Mouse (Mus musculus) bone marrow macrophage, adult 2 months (primary cell): ENCODE data around the gene Elovl2. TPM values are rescaled to one million over a fixed set of nuclear protein-coding genes. Genes with fewer than 3 reads are reported as not detected.
A peak's percentile ranks its signal among the peaks of the same experiment; 100 is the strongest.

ENCODE experiments used
- H3K27ac ChIP-seq: 2 replicates; pipeline ENCODE4 v1.5.1; 2012; ENCODE audit warnings: low read depth, low read length; ENCODE audit not compliant: insufficient read depth
- H3K4me1 ChIP-seq: 2 replicates; pipeline ENCODE4 v1.6.1; 2012; ENCODE audit warnings: low read length; ENCODE audit not compliant: control insufficient read depth, insufficient read depth
- H3K4me3 ChIP-seq: 2 replicates; pipeline ENCODE4 v1.5.1; 2012; ENCODE audit warnings: mild to moderate bottlenecking, low read length, moderate library complexity; ENCODE audit not compliant: insufficient read depth
- CTCF ChIP-seq: IDR thresholded peaks from 2 replicates; pipeline ENCODE4 v1.5.1; 2012; ENCODE audit warnings: low read depth, mild to moderate bottlenecking, low read length, moderate library complexity
- POLR2A ChIP-seq: IDR thresholded peaks from 2 replicates; pipeline ENCODE4 v1.6.1; 2012; ENCODE audit warnings: mild to moderate bottlenecking, low read depth, low read length, borderline replicate concordance
- polyA plus RNA-seq: library from polyadenylated mRNA; stranded (reverse); fragments of >200 nt; gene quantifications from 2 replicates; pipeline ENCODE4 v1.2.4, GENCODE M21; 2012; ENCODE audit not compliant: missing spikeins, insufficient read depth, insufficient read length

Elovl2 gene
- polyA plus RNA-seq, 1 experiment: not detected

DNA sequence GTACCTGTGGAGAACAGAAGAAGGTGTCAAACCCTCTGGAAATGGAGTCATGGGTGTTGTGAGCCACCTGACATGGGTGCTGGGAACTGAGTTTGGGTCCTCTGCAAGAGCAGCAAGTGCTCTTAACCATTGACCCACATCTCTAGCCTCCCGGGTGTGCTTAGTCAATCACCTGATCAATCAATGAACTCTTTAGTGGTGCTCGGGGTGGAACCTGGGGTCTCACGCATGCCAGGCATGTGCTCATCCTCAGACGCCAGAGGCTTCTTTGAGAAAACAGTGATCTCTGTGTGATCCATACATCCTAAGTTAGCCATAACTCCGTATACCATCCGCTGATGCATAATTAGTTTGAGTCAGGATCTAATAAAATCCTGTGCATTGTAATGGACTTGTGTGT, 15.0 kb upstream of the Elovl2 start:
- TF ChIP-seq POLR2A (no peak), CTCF (no peak)
- H3K4me1 ChIP-seq: peaks cover 10% of the 10 kb centered on the region
- no peak overlapping the region for H3K27ac ChIP-seq

DNA sequence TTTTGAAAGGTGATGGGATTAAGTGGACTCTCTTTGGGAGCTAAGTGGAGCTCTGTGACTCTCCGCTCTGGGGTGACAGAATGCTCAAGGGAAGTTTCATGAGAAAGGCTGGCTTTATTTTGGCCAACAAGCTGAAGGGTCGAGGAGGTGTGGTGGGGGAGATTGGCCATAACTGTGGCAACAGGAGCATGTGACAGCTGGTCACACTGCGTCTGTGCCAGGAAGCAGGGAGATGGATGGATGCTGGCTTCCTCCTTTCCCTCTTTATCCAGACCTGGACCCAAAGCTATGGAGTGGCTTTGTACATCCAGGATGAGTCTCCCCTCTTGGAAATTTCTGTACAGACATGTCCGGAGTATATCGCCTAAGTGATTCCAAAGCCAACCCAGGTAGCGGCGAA, 13.0 kb upstream of the Elovl2 start:
- H3K27ac ChIP-seq: no peak overlapping the region
- no peak for TF ChIP-seq POLR2A
- no peak for TF ChIP-seq CTCF
- no peak overlapping the region for H3K4me3 ChIP-seq
- H3K4me1 ChIP-seq: peaks cover 12% of the 10 kb centered on the region

More for the DNA sequence above, 15.0 kb upstream of the Elovl2 start:
- no peak overlapping the region for H3K4me3 ChIP-seq

DNA sequence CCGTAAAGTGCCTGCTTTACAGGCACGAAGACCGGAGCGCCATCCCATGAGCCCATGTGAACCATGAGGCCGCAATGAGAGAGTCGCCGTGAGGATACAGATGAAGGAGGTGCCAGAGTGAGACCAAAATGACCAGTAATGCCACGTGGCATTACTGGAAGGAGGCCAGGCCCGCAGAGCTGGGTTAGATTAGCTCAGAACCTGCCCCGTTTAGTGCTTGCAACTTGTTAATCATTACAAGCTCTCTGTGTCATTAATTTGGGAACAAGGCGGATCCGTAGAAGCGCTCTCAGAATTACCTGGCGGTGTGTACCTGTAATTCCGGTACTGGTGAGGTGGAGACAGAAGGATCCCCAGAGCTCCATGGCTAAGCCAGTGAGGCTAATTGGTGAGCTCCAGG, 12.0 kb upstream of the Elovl2 start:
- Histone ChIP-seq H3K4me3 (no peak overlapping the region), H3K27ac (no peak overlapping the region), H3K4me1 (peaks cover 12% of the 10 kb centered on the region)
- no peak for TF ChIP-seq POLR2A
- no peak for TF ChIP-seq CTCF

DNA sequence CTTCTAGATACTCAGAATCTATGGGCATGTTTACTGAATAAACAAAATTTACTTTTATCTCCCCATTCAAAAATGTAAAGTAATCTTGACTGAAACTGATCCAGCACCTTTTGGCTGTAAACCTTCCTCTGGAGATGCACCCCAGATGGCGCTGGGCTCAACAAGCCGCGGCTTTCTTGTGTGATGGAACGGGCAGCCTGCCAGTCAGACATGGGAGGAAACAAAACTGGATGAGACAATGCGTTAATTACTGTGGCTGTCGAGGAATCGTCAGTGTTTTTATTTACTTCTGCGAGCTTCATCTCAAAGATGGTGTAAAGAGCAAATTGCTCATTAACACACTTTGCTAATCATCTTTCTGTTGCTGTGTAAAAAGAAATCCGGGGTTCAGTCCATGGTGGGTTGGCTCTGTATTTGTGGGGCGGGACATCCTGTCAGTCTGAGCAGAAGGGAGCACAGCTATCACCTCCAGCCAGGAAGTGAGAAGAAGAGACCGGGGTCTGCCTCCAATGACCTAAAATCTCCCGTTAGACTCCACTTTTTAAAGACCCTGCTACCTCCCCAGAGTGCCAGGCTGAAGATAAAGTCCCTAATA, 11.3 kb upstream of the Elovl2 start:
- TF ChIP-seq POLR2A: no peak
- TF ChIP-seq CTCF: no peak
- H3K27ac ChIP-seq: no peak overlapping the region
- no peak overlapping the region for H3K4me3 ChIP-seq
- peaks cover 12% of the 10 kb centered on the region for H3K4me1 ChIP-seq

DNA sequence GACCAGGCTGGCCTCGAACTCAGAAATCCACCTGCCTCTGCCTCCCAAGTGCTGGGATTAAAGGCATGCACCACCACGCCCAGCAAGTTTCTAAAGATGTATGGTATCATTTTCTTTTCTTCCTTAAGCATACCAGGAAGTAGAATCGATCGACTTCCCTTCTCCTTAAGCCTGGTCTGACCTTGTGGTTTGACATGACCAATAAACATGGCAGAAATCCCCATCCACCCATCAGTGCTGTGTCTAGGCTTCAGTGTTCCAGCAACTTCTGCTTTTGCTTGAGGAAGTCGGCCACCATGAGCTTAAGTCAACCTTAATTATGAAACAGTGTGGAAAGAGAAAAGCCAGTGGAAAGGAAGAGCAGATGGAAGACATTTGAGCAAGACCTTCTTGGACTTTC, 10.1 kb upstream of the Elovl2 start:
- Histone ChIP-seq H3K27ac (peak overlapping the region; percentile 88), H3K4me3 (no peak overlapping the region), H3K4me1 (peaks cover 6% of the 10 kb centered on the region)
- TF ChIP-seq POLR2A: no peak
- no peak for TF ChIP-seq CTCF

DNA sequence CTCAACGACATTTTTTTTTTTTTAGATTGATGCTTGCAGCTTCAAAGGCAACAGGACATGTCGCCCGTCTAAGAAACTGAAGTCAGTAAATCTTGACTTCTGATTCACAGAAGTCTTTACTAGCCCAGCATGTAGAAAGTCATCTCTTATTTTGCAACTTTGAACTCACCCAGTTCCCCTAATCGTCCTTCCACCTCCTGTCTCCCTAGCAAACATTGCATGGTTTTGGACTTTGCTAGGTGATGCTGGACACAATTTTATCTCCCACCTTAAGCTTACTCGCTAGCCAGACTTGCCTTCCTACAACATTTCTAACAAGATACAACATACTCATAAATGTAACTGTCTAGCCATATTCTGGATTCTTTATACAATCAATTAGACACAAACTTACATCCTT, 7.9 kb upstream of the Elovl2 start:
- TF ChIP-seq CTCF: no peak
- TF ChIP-seq POLR2A: no peak
- no peak overlapping the region for H3K4me3 ChIP-seq
- peaks cover 6% of the 10 kb centered on the region for H3K4me1 ChIP-seq
- no peak overlapping the region for H3K27ac ChIP-seq

DNA sequence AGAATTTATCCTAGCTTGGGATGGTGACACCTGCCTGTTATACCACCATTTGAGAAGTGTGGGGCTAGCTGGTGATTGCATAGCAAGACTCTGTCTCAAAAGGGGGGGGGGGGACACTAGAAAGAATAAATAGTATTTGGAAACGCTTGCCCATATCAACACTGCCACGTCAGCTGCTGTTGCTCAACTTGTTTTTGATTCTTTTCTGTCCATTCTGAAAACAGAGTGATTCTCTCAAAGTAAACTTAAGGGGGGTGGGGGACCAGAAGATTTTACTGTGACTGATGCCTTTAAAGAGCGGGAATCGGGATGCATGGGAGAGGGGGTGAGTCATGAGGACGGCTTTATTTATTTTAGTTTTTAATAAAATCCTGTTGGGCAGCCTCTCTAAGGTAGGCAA, 6.3 kb upstream of the Elovl2 start:
- Histone ChIP-seq H3K27ac (no peak overlapping the region), H3K4me1 (peaks cover 6% of the 10 kb centered on the region), H3K4me3 (no peak overlapping the region)
- no peak for TF ChIP-seq CTCF
- no peak for TF ChIP-seq POLR2A

DNA sequence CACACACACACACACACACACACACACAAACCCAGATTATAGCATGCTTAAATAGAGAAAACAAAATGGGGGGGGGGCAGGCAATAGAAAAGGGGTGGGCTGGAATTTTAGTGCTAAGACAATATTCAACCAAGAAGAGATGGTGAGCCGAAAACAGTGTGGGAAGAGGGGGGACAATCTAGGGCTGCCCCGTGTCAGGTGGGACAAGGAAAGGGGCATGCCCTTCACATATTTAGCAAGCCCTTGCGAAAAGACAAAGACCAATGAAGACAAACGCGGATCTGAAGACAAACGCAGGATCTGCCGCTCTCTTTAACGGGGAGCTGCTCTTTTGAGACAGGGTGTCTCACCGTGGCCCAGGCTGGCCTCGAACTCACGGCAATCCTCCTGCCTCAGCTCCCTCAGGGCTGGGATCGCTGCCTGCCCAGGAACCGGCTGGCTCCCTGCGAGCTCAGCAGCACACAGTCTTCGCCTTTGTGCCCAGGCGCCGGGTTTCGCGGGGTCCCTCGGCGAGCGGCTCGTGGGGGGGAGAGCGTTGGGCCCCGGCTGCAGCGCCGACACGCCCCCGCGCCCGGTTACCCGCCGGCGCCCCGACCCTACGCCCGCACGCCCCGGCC, 410 bp downstream of the Elovl2 start:
- H3K4me1 ChIP-seq: no peaks in the 10 kb centered on the region
- no peak overlapping the region for H3K27ac ChIP-seq
- no peak for TF ChIP-seq POLR2A
- TF ChIP-seq CTCF: no peak
- H3K4me3 ChIP-seq: peak overlapping the region; percentile 57

DNA sequence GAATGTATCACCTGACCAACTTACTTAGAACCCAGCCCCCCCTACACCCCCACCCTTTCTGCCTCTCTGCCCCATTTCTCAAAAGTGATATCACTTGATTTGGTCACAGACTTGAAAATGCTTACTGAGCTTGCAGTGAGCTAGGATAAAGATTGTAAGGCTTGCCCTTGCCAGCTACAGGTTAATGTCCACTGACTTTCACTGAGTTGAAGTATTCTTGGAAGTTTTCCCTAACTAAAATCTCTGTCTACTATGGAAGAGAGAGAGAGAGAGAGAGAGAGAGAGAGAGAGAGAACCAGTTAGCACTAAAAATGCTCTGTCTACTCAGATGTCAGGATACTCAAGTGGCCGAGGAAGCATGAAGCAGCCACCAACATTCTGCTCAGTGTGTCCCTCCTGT, 1.1 kb downstream of the Elovl2 start:
- no peak overlapping the region for H3K27ac ChIP-seq
- no peak overlapping the region for H3K4me3 ChIP-seq
- TF ChIP-seq CTCF: no peak
- TF ChIP-seq POLR2A: no peak
- no peaks in the 10 kb centered on the region for H3K4me1 ChIP-seq

DNA sequence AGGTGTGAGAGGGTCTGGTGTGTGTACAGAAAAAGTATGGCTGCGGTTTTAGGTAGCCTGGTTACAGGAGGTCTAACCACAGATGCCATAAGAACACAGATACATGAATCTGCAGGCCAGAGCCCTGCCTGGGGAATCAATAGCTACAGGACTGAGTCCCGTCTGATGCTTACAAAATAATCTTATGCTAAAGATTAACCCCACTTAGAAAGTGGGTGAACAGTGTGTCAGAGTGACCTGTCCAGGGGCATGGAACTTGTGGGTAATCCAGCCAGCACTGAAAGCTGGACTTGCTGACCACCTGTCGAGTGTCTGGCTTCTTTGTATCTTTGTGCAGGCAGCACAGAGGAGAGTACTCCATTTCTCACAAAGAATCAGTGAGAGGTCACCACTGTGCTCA, 4.0 kb downstream of the Elovl2 start:
- no peaks in the 10 kb centered on the region for H3K4me1 ChIP-seq
- TF ChIP-seq CTCF (no peak), POLR2A (no peak)
- no peak overlapping the region for H3K4me3 ChIP-seq
- H3K27ac ChIP-seq: no peak overlapping the region
